Mouse (Mus musculus): ENCODE measurements around the gene Ddt. TPM values are rescaled to one million over a fixed set of nuclear protein-coding genes. Genes with fewer than 3 reads are reported as not detected.

Gene Ddt
- total RNA-seq (2015; ENCODE audit: low replicate concordance) (5.4 TPM in 1 of 2 replicates, not detected in the other), total RNA-seq (2017; ENCODE audit: low replicate concordance) (4.6 and 5.0 TPM in 2 replicates)

GRCm38 (mm10) chr10:75772795-75773664 is at the start of gene Ddt:
TSS of gene Ddt (minus strand) at chr10:75773414.
- peak; percentile 92 for ATAC-seq (replicated peaks; ENCODE audit: low FRiP score, poor library complexity, severe bottlenecking)

- ATAC-seq (replicated peaks; ENCODE audit: low FRiP score, poor library complexity, severe bottlenecking): no peak
Observed at GRCm38 (mm10) chr10:75822443-75822842, 49.2 kb upstream of the Ddt start, which contains the start of gene Gstt4. TSS of gene Gstt4 (minus strand) at chr10:75822543.

GRCm38 (mm10) chr10:75819882-75820281 is 46.7 kb upstream of the Ddt start:
- no peak for ATAC-seq (replicated peaks; ENCODE audit: low FRiP score, poor library complexity, severe bottlenecking)

- no peak for ATAC-seq (replicated peaks; ENCODE audit: low FRiP score, poor library complexity, severe bottlenecking)
Observed at GRCm38 (mm10) chr10:75818641-75819040, 45.4 kb upstream of the Ddt start.

- ATAC-seq (replicated peaks; ENCODE audit: low FRiP score, poor library complexity, severe bottlenecking): no peak
Observed at GRCm38 (mm10) chr10:75804217-75804616, 31.0 kb upstream of the Ddt start.

- peak; percentile 93 for ATAC-seq (replicated peaks; ENCODE audit: low FRiP score, poor library complexity, severe bottlenecking)
Observed at GRCm38 (mm10) chr10:75798176-75798696, 25.0 kb upstream of the Ddt start, which contains the start of gene Gstt1. TSS of gene Gstt1 (minus strand) at chr10:75798584.

- peak; percentile 66 for ATAC-seq (replicated peaks; ENCODE audit: low FRiP score, poor library complexity, severe bottlenecking)
Observed at GRCm38 (mm10) chr10:75797619-75798175, 24.5 kb upstream of the Ddt start.

- ATAC-seq (replicated peaks; ENCODE audit: low FRiP score, poor library complexity, severe bottlenecking): no peak
Observed at GRCm38 (mm10) chr10:75796731-75797516, 23.7 kb upstream of the Ddt start.

GRCm38 (mm10) chr10:75794880-75795279 is 21.7 kb upstream of the Ddt start:
- ATAC-seq (replicated peaks; ENCODE audit: low FRiP score, poor library complexity, severe bottlenecking): no peak

GRCm38 (mm10) chr10:75790773-75791172 is 17.6 kb upstream of the Ddt start:
- no peak for ATAC-seq (replicated peaks; ENCODE audit: low FRiP score, poor library complexity, severe bottlenecking)

- ATAC-seq (replicated peaks; ENCODE audit: low FRiP score, poor library complexity, severe bottlenecking): no peak
Observed at GRCm38 (mm10) chr10:75789841-75790240, 16.6 kb upstream of the Ddt start.

- no peak for ATAC-seq (replicated peaks; ENCODE audit: low FRiP score, poor library complexity, severe bottlenecking)
Observed at GRCm38 (mm10) chr10:75789081-75789735, 16.0 kb upstream of the Ddt start.

- no peak for ATAC-seq (replicated peaks; ENCODE audit: low FRiP score, poor library complexity, severe bottlenecking)
Observed at GRCm38 (mm10) chr10:75788277-75788676, 15.1 kb upstream of the Ddt start.

- ATAC-seq (replicated peaks; ENCODE audit: low FRiP score, poor library complexity, severe bottlenecking): no peak
Observed at GRCm38 (mm10) chr10:75785442-75785841, 12.2 kb upstream of the Ddt start.

- no peak for ATAC-seq (replicated peaks; ENCODE audit: low FRiP score, poor library complexity, severe bottlenecking)
Observed at GRCm38 (mm10) chr10:75780769-75781578, 7.8 kb upstream of the Ddt start, which contains the start of the genes Gm20441 and Gstt3. TSS of gene Gm20441 (minus strand) at chr10:75780954. TSS of gene Gstt3 (minus strand) at chr10:75781414.

GRCm38 (mm10) chr10:75779206-75780174 is 6.3 kb upstream of the Ddt start:
- no peak for ATAC-seq (replicated peaks; ENCODE audit: low FRiP score, poor library complexity, severe bottlenecking)

GRCm38 (mm10) chr10:75777885-75778284 is 4.7 kb upstream of the Ddt start:
- no peak for ATAC-seq (replicated peaks; ENCODE audit: low FRiP score, poor library complexity, severe bottlenecking)
